ENCODE assay signal across 15 mouse cellular contexts in the genomic region with DNA sequence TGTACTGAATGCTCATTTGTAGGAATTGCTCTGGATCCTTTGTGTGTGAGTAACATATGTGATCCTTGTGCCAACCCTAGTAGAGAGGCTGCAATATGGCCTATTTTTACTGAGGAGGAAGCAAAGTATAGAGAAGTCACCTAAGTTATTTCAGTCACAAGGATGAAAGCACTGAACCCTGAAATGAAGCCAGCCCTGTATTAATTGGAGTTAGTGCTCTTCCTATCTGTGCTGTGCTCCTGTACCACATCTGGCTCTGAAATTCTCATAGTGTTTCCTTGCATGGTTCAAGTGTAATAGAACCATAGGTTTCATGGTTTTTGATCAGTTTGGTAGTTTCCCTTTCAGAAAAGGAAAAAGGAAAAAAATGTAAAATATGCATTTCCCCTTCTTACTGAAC. TPM values are rescaled to one million over a fixed set of nuclear protein-coding genes. Genes with fewer than 3 reads are reported as not detected.
"Had no signal": no experiment of that assay in that cellular context is flagged by ENCODE, and none has a peak within 500 bp of the region (broad histone marks: within the 10 kb centered on the region; RNA-seq: fewer than 3 reads in every experiment).

No protein-coding gene starts in this region.

RNA-seq across cellular contexts. Expression of a gene that starts 3.4 kb away (rescaled TPM):
- total RNA-seq: gastrocnemius, adult 8-10 months; gastrocnemius, postnatal 14 days; gastrocnemius, postnatal 36 days; hindbrain, postnatal 0 days; layer of hippocampus, adult 18-20 months; layer of hippocampus, postnatal 36 days; left cerebral cortex, postnatal 10 days; left cerebral cortex, postnatal 4 days had no signal
- polyA plus RNA-seq: heart, embryonic 11.5 days; heart, postnatal 0 days; hindbrain, embryonic 11.5 days; hindbrain, embryonic 13.5 days; limb, embryonic 11.5 days; limb, embryonic 15.5 days; liver, embryonic 12.5 days had no signal
